Mouse (Mus musculus) left cerebral cortex, postnatal 36 days (tissue): ENCODE measurements around the gene Tmem72. TPM values are rescaled to one million over a fixed set of nuclear protein-coding genes. Genes with fewer than 3 reads are reported as not detected.

Experiments
- DNase-seq, 2 experiments: peaks; one replicate each; pipeline ENCODE4 v3.0.0; 2021 to 2022; ENCODE audit warnings: low spot score in 2 of 2, mixed read lengths in 1 of 2
- intact Hi-C: fragments of 180-260 bp; cut with DNase I; formaldehyde crosslinking; loops from one replicate; pipeline ENCODE4 v1.15.1; 2025
- total RNA-seq, 2 experiments: library from RNA; stranded (reverse); gene quantifications; 2 replicates each; pipeline ENCODE4 v1.2.3; 2021

The Tmem72 gene
- total RNA-seq, 2 experiments from 2014 or later: 0.10 to 0.20 TPM

DNA sequence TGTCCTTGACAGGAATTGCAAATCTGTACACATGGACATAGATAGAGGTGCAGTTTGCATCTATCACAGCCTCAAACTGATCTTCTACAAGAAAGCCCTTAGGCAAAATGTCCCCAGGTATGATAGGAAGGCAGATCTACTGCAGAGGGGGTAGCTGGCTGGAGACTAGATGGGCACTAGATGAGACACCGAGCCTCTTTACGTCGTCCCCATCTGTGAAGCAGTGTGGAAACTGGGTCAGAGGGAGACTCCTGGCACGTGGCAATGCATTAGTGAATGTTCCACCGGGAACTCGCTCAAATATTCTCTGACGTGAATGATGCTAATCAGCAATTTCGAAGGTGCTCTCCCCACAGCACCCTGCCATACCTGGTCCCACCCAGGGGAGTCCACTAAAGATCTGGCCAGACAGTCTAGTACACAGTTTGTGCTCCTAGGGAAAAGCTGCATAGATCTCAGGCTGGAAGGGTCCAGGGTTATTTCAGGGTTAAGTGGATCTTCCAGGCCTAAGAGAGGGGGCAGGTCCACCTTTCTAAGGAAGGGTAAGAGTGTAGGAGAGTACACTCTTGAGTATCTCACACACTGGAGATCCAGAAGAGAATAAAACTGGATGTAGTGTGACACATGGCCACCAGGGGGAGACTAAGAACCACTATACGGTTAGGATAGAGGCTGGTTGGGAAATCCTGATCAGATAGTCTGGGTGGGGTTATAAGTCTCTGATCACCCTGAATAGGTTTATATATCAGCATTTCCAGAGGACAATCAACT lies 62.8 kb downstream of the Tmem72 start:
- intact Hi-C loops: loop anchor here (5.0 to 10.0 kb wide), 3 partner anchors 43 to 1173 kb away; partner anchors contain the start of gene Cxcl12
- DNase-seq: peak in 1 of 2 experiments; percentile 58

DNA sequence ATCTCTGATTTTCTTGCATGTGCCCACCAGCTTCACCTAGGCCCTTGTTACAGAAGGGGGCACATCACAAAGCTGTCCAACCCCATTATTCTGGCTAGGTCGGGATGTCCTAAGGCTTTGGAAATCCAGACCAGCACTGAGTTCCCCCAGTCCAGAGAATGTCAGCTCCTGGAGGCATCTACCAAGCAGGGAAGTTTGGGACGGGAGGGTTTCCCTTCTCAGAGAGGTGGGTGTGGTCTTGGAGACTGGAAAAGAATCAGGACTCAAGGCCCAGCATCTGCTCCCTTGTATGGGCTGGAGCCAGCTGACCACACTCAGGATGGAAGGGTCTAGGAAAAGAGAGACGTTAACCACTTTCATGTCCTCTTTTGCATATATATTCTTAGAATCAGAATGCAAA lies 63.5 kb downstream of the Tmem72 start:
- intact Hi-C loops: loop anchor here (5.0 to 10.0 kb wide), 3 partner anchors 44 to 1174 kb away; partner anchors contain the start of gene Cxcl12
- DNase-seq: no peak

DNA sequence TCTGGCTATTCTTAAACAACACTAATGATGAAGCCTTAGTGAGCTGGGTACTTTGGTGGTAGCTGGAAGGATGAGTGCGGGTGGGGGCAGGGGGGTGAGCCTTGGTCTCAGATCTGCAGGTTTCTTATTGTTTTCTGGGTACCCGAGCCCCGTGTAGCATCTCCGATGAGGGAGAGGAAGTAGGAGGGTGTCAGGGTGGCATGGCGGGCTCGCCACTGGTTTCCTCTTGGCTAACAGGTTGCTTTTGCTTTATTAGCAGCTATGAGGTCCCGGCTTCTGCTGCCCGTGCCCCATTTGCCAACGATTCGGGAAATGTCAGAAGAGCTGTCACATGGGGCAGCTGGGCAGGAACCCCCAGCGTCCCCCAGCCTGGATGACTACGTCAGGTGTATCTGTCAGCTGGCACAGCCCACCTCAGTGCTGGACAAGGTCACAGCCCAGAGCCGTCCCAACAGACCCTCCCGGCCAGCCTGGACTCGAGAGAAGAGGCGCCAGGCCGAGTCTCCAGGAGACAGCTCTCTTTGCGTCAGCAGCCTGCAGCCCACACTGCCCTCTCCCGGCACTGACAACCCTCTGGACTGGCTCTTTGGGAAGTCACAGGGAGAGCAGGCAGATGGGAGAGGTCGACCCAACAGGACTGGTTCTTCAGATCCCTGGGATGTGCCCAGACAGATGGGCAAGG lies 65.1 kb downstream of the Tmem72 start:
- no peak for DNase-seq
- intact Hi-C loops: loop anchor here (5.0 to 10.0 kb wide), 3 partner anchors 46 to 1176 kb away; partner anchors contain the start of gene Cxcl12

DNA sequence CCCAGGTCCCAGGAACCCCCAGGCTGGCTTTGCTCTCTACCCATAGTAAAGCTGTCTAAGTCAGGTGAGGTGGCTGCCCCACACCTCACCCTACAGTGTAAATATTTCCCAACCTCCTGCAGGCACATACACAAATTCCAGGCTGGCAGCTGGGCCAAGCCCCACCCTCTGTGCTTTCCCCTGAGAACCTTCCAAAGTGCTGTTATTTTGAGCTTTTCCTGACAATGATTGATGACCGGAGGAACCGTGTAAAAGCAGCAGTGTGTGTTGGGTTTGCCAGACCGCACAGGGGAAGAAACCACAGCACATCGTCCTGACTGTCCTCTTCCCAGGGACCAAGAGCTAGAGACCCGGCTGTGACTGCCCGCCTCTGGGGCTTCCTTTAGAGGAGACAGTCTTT lies 66.3 kb downstream of the Tmem72 start, which contains the start of gene Depp1:
Gene Depp1, plus strand, starts transcription at position 204 of the 400 bp plus-strand sequence.
- intact Hi-C loops: loop anchor here (5.0 to 10.0 kb wide), 3 partner anchors 47 to 1177 kb away; partner anchors contain the start of gene Cxcl12

DNA sequence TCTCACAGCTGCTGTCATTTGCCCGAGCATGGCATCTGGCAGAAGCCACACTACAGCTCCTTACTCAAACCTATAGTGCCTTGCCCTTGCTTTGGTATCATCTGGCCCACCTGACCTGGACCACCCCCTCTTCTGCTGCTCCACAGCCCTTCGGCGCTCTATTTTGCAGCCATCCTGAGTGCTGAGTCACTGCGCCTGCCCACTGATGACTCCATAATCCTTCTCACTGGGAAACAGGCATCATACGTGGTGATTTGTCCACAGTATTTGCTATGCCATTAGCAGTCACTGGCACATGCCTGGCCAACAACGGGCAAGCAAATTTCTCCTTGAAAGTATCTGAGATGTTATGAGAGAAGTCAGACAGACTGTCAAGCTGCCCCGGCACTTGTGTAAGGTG lies 66.9 kb downstream of the Tmem72 start:
- DNase-seq: no peak
- intact Hi-C loops: loop anchor here (5.0 to 10.0 kb wide), 3 partner anchors 47 to 1177 kb away; partner anchors contain the start of gene Cxcl12

More for the DNA sequence above, 66.3 kb downstream of the Tmem72 start, which contains the start of gene Depp1:
- no peak for DNase-seq

DNA sequence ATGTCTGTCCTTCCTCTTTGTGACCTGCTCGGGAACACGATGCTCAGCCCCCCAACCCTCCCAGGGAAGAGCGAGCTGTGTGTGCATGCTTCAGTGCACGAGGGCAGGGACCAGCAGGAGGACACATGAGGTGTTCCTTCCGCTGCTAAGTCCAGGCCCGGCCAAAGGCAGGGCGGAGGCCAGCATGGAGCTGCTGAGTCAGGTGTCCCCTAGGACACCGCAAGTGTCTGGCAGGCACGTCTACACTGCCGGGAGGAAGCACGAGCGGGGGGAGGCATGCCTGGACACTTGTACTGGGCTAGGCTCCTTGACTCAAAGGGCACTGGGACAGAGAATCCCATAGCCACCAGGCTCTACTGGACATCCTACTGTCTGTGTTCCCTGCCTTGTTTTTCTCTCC lies 69.0 kb downstream of the Tmem72 start:
- intact Hi-C loops: no loop called here
- DNase-seq: no peak

DNA sequence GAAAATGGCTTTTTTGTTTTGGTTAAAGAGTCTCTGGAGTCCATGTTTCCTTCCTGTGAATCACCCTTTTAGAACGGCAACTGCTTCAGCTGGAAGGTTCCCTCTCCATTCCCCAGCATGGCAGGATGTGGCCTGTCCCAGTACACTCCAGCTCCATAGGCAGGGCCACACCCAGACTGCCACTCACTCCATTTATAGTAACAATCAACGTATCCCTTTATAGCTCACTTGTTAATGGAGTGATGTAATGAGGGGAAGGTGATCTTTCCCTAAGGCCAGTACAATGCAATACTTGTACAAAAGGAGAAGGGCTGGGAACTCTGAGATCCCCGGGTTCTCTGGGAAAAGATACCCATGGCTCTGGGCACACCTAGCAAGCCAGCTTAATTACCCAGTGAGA lies 72.4 kb downstream of the Tmem72 start:
- DNase-seq: no peak
- intact Hi-C loops: no loop called here

DNA sequence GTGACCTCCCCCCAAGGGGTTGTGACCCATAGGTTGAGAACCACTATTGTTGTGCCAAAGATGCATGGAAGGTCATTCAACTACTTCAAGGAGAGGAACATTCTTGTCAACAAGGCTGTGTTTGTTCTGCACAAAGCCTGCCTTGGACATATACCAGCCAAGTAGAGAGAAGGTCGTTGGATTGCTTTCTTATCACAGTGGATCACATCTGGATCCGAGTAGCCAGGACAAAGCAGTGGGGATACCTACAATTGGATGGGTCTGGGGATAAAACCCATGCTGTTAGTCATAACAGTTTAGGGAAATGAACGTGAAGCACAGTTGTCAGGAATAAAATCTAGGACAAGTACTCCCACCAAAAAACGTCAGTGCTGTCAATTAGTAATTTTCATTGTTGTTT lies 72.8 kb downstream of the Tmem72 start:
- DNase-seq: no peak
- intact Hi-C loops: no loop called here

DNA sequence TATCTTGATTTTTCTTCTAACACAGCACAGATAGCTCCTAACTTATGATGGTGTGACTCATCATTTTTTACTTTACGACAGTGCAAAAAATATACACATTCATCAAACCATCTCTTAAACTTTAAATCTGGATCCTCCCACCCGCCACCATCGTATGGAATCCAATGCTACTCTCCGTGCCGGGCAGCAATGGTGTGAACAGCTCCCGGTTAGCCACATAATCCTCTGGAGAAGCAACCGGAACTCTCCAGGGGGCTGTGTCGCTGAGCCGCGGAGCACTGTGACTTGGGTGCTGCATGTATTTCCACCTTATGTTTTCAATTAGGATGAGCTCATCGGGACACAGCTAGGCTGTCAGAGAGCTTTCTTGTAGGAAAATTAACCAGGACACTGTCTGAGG lies 73.8 kb downstream of the Tmem72 start:
- peak; percentile 58 to 69 for DNase-seq
- intact Hi-C loops: no loop called here

DNA sequence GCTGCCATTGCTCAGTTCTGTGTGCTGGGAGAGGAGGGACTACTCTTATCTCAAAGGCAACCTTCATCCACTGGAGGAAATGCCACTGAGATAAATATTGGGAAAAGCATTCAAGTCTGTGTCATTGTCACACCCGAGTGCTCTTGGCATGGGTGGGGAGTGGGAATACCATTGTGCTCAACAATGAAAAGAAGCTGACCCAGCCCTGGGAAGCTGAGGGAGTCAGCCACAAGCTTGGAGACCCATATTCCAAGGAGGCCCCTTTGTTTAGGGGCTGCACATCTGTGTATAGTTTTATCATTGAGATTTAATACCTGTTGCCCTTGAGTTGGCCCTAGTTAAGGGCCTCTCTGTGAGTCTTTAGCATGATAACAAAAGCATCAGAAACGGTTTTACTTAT lies 77.0 kb downstream of the Tmem72 start:
- no peak for DNase-seq
- intact Hi-C loops: no loop called here

DNA sequence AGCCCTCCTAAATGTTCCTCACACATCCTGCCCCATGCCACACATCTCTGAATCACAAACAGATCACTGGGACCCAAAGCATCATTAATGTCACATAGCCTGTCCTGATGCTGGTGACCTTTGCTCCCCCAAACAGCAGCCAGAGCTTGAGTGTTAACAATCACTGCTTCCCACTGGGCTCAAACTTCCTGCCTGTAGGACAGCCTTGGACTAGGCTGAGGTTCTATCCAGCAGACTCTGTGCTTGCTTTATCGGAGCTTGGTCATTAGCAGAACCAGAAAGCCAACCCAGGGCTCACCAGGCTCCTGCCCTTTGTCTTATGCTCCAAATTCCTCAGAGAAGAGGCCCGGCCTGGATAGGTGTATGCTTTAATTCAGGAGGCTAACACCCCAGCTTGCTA lies 77.8 kb downstream of the Tmem72 start:
- intact Hi-C loops: no loop called here
- no peak for DNase-seq

DNA sequence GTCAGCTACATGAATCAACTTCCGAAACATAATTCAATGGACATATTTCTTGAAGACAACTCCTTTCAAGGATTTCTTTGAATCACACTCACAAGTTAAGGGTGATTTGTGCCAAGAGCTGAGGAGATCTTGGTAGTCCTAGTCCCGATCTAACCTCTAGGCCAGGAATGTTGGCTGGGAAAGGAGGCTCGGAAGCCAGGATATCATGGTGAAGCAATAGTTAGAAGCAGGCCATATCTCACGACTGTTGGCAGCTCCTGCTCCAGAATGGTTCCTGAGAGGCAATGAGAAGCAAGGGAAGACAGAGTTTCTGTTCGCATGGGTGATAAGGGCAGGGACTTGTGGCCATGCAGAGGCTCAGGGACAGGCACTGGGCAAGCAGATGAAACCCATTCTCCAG lies 79.2 kb downstream of the Tmem72 start:
- intact Hi-C loops: no loop called here
- DNase-seq: no peak

DNA sequence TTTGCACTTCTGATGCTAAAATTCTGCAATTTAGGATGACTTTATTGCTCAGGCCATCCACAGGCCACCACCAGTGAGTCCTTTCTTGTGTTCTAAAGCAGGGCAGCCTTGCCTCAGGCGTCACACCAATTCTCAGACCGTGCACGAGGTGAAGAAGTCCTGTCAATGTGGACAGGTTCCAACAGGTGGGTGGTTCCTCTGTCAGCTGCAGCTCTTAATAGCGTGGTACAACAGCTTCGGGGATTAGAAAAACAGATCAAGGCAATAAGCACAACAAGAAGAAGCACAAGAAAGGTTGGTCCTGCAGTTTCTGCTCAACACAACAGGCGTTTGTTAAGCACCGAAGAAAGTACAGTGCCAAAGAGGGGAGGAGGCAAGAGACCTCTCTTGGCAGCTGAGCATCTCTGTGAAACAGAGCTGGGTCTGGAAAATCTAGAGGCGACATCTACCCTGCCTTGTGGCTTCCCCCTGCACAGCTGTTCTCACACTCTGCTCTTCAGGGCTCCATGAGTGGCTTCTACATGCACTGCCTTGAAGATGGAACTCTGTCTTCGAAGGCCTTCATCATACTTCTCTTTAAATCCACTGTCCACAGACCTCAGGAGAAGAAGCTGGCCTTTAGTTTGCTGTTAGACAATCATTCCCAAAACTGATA lies 80.0 kb downstream of the Tmem72 start:
- DNase-seq: no peak
- intact Hi-C loops: no loop called here

DNA sequence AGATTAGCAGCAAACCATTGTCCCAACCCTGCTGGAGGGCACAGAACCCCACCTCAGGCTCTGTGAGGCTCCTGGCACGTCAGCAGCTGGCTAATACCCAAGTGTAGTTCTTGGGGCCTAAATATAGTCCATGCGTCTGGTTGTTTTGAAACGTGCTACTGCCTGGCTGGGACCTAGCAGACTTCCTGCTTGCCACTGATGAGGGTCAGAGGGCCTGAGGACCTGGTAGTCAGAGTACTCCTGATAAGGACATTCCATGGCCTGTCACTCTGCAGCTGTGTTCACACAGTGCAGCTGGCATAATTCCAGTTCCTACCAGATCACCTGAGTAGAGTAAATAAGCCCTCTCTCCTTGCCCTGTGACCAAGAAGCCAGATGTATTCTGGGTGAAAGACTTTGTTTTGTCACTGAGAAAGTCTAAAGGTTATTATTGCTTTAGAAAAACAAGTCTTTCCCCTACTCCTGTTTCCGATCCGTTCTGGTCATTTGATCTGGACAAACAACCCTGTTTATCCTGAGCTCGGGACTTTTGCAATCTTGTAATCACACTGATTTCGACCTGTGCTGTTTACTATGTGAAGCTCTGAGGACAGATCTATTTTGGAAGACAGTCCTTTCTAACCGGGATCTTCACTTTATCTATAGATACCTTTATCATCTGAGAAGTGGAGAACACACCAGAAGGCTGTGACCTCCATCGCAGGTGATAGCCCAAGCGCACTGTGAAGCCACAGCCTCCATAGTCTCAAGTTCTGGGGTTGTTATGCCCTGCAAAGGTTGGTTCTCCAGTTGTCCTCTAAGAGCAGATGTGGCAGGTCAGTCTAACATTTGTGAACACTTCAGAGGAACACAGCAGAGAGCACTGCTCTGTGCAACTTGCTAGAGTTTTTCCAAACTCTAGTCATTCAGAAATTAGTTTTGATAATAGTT lies 81.2 kb downstream of the Tmem72 start:
- no peak for DNase-seq
- intact Hi-C loops: no loop called here

DNA sequence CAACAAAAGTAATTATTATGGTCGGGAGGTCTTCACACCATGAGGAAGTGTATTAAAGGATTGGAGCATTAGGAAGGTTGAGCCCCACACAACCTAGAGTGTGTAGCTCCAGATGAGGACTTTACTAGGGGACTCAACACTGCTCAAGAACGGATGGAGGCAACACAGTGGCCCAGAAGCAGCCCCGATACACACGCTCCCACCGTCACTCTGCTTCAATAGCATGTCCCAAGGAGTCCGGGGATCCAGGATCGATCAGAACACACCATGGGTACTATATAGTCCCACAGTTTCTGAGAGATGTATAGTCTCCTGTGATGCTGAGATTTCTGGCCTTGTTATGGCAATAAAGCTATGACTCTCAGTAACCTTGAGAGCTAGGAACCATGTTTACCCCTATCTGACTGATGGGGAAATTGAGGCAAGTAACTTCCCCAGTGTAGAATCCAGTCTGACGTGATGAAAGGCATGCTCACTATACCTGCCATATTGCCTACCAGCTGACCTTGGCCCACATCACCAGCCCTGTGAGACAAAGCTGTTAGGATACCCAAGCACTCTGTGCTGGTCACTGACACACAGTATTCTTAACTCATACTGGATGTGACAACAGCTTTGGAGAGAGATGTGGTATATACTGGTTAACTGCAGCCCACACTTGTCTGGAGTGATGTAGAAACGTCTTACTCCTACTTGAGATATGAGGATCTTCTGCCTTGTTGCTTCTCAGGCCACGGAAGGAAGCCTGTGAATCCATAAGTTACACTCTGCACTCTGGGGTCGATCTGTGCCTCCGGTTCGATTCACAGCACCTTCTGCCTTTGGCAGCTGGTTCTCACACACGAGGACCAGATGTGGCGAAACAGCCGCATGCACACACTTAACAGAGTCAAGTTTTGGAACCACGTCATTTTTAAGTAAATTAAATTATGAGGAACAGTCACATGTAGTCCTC lies 82.7 kb downstream of the Tmem72 start:
- intact Hi-C loops: loop anchor here (5.0 kb wide), 1 partner anchor 1193 kb away; no protein-coding TSS in a partner anchor
- DNase-seq: no peak

DNA sequence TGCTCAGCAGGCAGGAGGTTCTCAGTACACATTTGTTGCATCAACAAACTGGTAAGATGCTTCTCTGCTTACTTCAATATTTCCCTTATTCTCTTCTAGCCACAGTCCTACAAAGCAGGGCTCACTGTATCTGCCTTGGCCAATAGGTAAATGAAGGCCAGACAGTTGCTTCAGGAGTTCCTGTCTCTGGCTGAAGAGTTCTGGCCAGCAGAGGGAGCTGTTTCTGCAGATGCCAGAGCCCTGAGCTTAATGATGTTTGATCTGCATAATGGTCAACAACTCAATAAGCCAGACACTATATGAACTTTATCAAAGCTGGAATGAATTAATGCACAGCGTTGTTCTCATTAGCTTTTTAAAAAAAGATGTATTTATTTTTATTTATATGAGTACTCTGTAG lies 84.6 kb downstream of the Tmem72 start:
- intact Hi-C loops: loop anchor here (5.0 kb wide), 1 partner anchor 1195 kb away; no protein-coding TSS in a partner anchor
- DNase-seq: peak; percentile 58 to 65

DNA sequence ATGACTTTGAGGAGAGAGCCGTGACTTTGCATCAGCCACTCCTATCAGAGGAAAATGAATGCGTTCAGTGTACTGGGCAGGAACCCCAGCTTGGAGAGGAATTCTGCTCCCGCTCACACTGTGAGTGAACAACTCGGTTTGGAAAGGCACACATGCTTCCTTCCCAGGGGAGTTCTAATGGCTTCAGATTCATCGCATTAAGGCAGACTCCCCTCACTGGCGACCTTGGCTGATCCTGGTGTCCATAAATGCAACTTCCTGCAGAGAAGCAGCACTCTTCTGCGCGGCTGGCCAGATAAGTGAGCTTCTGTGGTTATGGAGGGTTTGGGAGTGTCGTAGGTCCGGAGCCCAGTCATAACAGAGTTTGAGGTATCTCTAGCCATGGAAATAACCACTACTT lies 86.9 kb downstream of the Tmem72 start:
- intact Hi-C loops: loop anchor here (5.0 kb wide), 1 partner anchor 1198 kb away; no protein-coding TSS in a partner anchor

More for the DNA sequence above, 86.9 kb downstream of the Tmem72 start:
- no peak for DNase-seq
